In genomic region chr17:8193678-8194077, GRCm38 (mm10) we compare ENCODE assay signal across 34 mouse cellular contexts. TPM values are rescaled to one million over a fixed set of nuclear protein-coding genes. Genes with fewer than 3 reads are reported as not detected.
DNase-seq lines count a peak whose midpoint lies in the region; ATAC-seq lines count a peak whose summit lies in the region.
"Had no signal": no experiment of that assay in that cellular context is flagged by ENCODE, and none has a peak within 500 bp of the region (broad histone marks: within the 10 kb centered on the region; RNA-seq: fewer than 3 reads in every experiment).

No protein-coding gene starts in this region.

- no peak overlapping the region for H3K9ac ChIP-seq in heart, embryonic 11.5 days (ENCODE audit: low read depth, low read length)
- no peak overlapping the region for H3K9ac ChIP-seq in kidney, embryonic 14.5 days (ENCODE audit: low read depth, low read length)
- H3K9ac ChIP-seq: hindbrain, embryonic 12.5 days; limb, embryonic 12.5 days; liver, postnatal 0 days; neural tube, embryonic 13.5 days had no signal

- H3K4me3 ChIP-seq in heart, embryonic 11.5 days (ENCODE audit: low read depth, low read length), result no peak overlapping the region
- H3K4me3 ChIP-seq in kidney, embryonic 14.5 days (ENCODE audit: low read length), result no peak overlapping the region
- H3K4me3 ChIP-seq in macrophage (ENCODE audit: inconsistent target), result no peak overlapping the region
- H3K4me3 ChIP-seq: forebrain, embryonic 10.5 days; heart, adult 2 months; hindbrain, embryonic 12.5 days; left cerebral cortex, adult 2 months; limb, embryonic 12.5 days; midbrain, embryonic 10.5 days; myocyte; neural tube, embryonic 13.5 days had no signal

- no peak for ATAC-seq in heart, embryonic 11.5 days (replicated peaks; ENCODE audit: insufficient number of reproducible peaks, low FRiP score, low TSS enrichment)
- ATAC-seq in kidney, embryonic 14.5 days (ENCODE audit: low FRiP score, low TSS enrichment), result 0 out of 2 replicates have a peak, but pooled peaks have one; percentile 35
- ATAC-seq: forebrain, embryonic 16.5 days; intestine, postnatal 0 days; liver, postnatal 0 days; lung, postnatal 0 days; midbrain, embryonic 16.5 days had no signal

- no peaks in the 10 kb centered on the region for H3K27me3 ChIP-seq in heart, embryonic 11.5 days (ENCODE audit: control insufficient read depth, insufficient read depth, low read length)
- no peaks in the 10 kb centered on the region for H3K27me3 ChIP-seq in kidney, embryonic 14.5 days (ENCODE audit: control insufficient read depth, insufficient read depth, low read length)
- H3K27me3 ChIP-seq: CH12.LX; hindbrain, embryonic 12.5 days; limb, embryonic 12.5 days; neural tube, embryonic 13.5 days had no signal

- H3K4me2 ChIP-seq in heart, embryonic 11.5 days, result no peak overlapping the region
- H3K4me2 ChIP-seq in kidney, embryonic 14.5 days (replicated peaks; ENCODE audit: low read depth, low read length), result no peak overlapping the region
- H3K4me2 ChIP-seq: hindbrain, embryonic 12.5 days; limb, embryonic 12.5 days; liver, embryonic 11.5 days; neural tube, embryonic 13.5 days had no signal

- H3K4me1 ChIP-seq in heart, embryonic 11.5 days (ENCODE audit: control insufficient read depth, insufficient read depth, low read length), result peaks cover 8% of the 10 kb centered on the region; the same call in 1 of the 2 replicates
- no peaks in the 10 kb centered on the region for H3K4me1 ChIP-seq in kidney, embryonic 14.5 days (ENCODE audit: control insufficient read depth, insufficient read depth, low read length)
- H3K4me1 ChIP-seq: forebrain, embryonic 10.5 days; hindbrain, embryonic 12.5 days; limb, embryonic 12.5 days; midbrain, embryonic 10.5 days; neural tube, embryonic 13.5 days had no signal

- H3K79me2 ChIP-seq in macrophage (ENCODE audit: inconsistent target), result no peaks in the 10 kb centered on the region

- H3K36me3 ChIP-seq in heart, embryonic 11.5 days (ENCODE audit: control insufficient read depth, insufficient read depth, low read length), result peaks cover 4% of the 10 kb centered on the region; the same call in 1 of the 2 replicates
- H3K36me3 ChIP-seq in kidney, embryonic 14.5 days (ENCODE audit: control insufficient read depth, insufficient read depth, low read length), result peaks cover 61% of the 10 kb centered on the region
- H3K36me3 ChIP-seq in macrophage (ENCODE audit: inconsistent target), result peaks cover 19% of the 10 kb centered on the region; the same call in 1 of the 2 replicates

- H3K27ac ChIP-seq in heart, embryonic 11.5 days (ENCODE audit: low read depth, low read length), result peak overlapping the region; percentile 29; the same call in 1 of the 2 replicates
- no peak overlapping the region for H3K27ac ChIP-seq in kidney, embryonic 14.5 days (ENCODE audit: low read depth, low read length)
- H3K27ac ChIP-seq in macrophage, result peak overlapping the region; percentile 19; the same call in 1 of the 2 replicates
- H3K27ac ChIP-seq: forebrain, embryonic 10.5 days; heart, adult 2 months; hindbrain, embryonic 12.5 days; left cerebral cortex, adult 2 months; limb, embryonic 12.5 days; midbrain, embryonic 10.5 days; neural tube, embryonic 13.5 days had no signal

- 64% methylated on average over 8 of the region's 8 CpGs for WGBS in heart, embryonic 11.5 days (ENCODE audit: insufficient replicate concordance)
- WGBS in kidney, embryonic 14.5 days, result 54% methylated on average over 8 of the region's 8 CpGs
- 85% methylated on average over 8 of the region's 8 CpGs for WGBS in macrophage (ENCODE audit: missing documents)

- intact Hi-C loops in heart, postnatal 10 days (cut with DNase I), result no loop called here
- intact Hi-C loops in left cerebral cortex, postnatal 25 days (cut with DNase I), result loop anchor here (5.0 kb wide), 1 partner anchor 179 kb away; no protein-coding TSS in a partner anchor

- no peak for DNase-seq in heart, postnatal 10 days
- DNase-seq in kidney, adult 18-20 months, result no peak
- peak; percentile 26 to 34 for DNase-seq in left cerebral cortex, postnatal 25 days (ENCODE audit: low spot score in 2 of 2)
- DNase-seq in left cerebral cortex, adult 18-20 months (ENCODE audit: low spot score in 2 of 2), result no peak
- DNase-seq in urinary bladder, postnatal 10 days (ENCODE audit: low spot score), result no peak
- DNase-seq: adrenal gland, adult 2 months; cerebellum, adult 11-12 months; cerebellum, postnatal 14 days; gastrocnemius, postnatal 25 days; heart, adult 2 months; liver, postnatal 0 days; right cerebral cortex, postnatal 14 days; spleen, adult 18-20 months; thymus, postnatal 25 days had no signal

- H3K9me3 ChIP-seq in heart, embryonic 11.5 days (replicated peaks; ENCODE audit: control insufficient read depth, low read length), result no peaks in the 10 kb centered on the region
- H3K9me3 ChIP-seq in kidney, embryonic 14.5 days (ENCODE audit: control insufficient read depth, low read length), result no peaks in the 10 kb centered on the region
- H3K9me3 ChIP-seq: forebrain, embryonic 10.5 days; G1E; hindbrain, embryonic 12.5 days; limb, embryonic 12.5 days; midbrain, embryonic 10.5 days; neural tube, embryonic 13.5 days had no signal

RNA-seq across cellular contexts. Expression of gene Fgfr1op, which starts 28.4 kb away (rescaled TPM):
- 24.9 and 28.9 TPM in 2 replicates for polyA plus RNA-seq in heart, embryonic 11.5 days (2014; fragmentation: Nextera tagmentation; extraction: Ambion mirVana)
- 10 to 100 TPM; 14.6 to 15.6 TPM for total RNA-seq in heart, postnatal 10 days (2021)
- 31.1 and 50.4 TPM in 2 replicates for polyA plus RNA-seq in kidney, embryonic 14.5 days (2014; fragmentation: Nextera tagmentation; extraction: Ambion mirVana)
- total RNA-seq in left cerebral cortex, postnatal 25 days (2021), result 10 to 100 TPM; 19.5 to 21.5 TPM
- 10 to 100 TPM; 17.9 to 18.5 TPM for total RNA-seq in left cerebral cortex, adult 18-20 months (2021)
- total RNA-seq in macrophage (2018; cell fraction: chromatin; rRNA removed), result 10 to 100 TPM; 37.3 to 83.3 (median 55.3) TPM
- total RNA-seq in macrophage (2018; cell fraction: cytosol; rRNA removed), result 10 to 100 TPM in 2 of 26 experiments, 1 to 10 TPM in 24; 6.5 to 11.2 (median 8.5) TPM
- 10 to 100 TPM; 18.3 to 46.9 (median 30.4) TPM for total RNA-seq in macrophage (2018; cell fraction: nucleus; rRNA removed)
- 5.7 to 11.6 TPM (median 6.5 TPM) in 3 replicates for polyA plus RNA-seq in macrophage (2018)

RNA-seq across cellular contexts. Expression of gene Ccr6, which starts 42.2 kb away (rescaled TPM):
- polyA plus RNA-seq in heart, embryonic 11.5 days (2014; fragmentation: Nextera tagmentation; extraction: Ambion mirVana), result not detected in 2 replicates
- not detected for total RNA-seq in heart, postnatal 10 days (2021)
- not detected in 2 replicates for polyA plus RNA-seq in kidney, embryonic 14.5 days (2014; fragmentation: Nextera tagmentation; extraction: Ambion mirVana)
- not detected for total RNA-seq in left cerebral cortex, postnatal 25 days (2021)
- total RNA-seq in left cerebral cortex, adult 18-20 months (2021), result under 1 TPM in 1 of 2 experiments, not detected in 1; 0.46 TPM
- total RNA-seq in macrophage (2018; cell fraction: chromatin; rRNA removed), result not detected
- not detected for total RNA-seq in macrophage (2018; cell fraction: cytosol; rRNA removed)
- not detected for total RNA-seq in macrophage (2018; cell fraction: nucleus; rRNA removed)
- not detected in 3 replicates for polyA plus RNA-seq in macrophage (2018)
- total RNA-seq: adrenal gland, adult 2 months; adrenal gland, postnatal 4 days; G1E; gastrocnemius, postnatal 25 days; heart, adult 2 months; left cerebral cortex, adult 2 months had no signal
- polyA plus RNA-seq: embryonic facial prominence, embryonic 11.5 days; forebrain, embryonic 10.5 days; forebrain, embryonic 16.5 days; G1E; hindbrain, embryonic 12.5 days; kidney, embryonic 16.5 days; limb, embryonic 12.5 days; liver, embryonic 11.5 days; midbrain, embryonic 10.5 days; midbrain, embryonic 16.5 days; myocyte; neural tube, embryonic 13.5 days had no signal

RNA-seq across cellular contexts. Expression of gene Rnaset2a, which starts 45.8 kb away (rescaled TPM):
- polyA plus RNA-seq in heart, embryonic 11.5 days (2014; fragmentation: Nextera tagmentation; extraction: Ambion mirVana), result 28.3 and 30.0 TPM in 2 replicates
- 10 to 100 TPM; 23.4 to 27.6 TPM for total RNA-seq in heart, postnatal 10 days (2021)
- polyA plus RNA-seq in kidney, embryonic 14.5 days (2014; fragmentation: Nextera tagmentation; extraction: Ambion mirVana), result 35.3 and 37.9 TPM in 2 replicates
- total RNA-seq in left cerebral cortex, postnatal 25 days (2021), result 1 to 10 TPM; 4.1 to 4.9 TPM
- 1 to 10 TPM; 4.9 to 6.7 TPM for total RNA-seq in left cerebral cortex, adult 18-20 months (2021)
- 100 to 1,000 TPM in 5 of 26 experiments, 10 to 100 TPM in 21; 15.5 to 176 (median 41.8) TPM for total RNA-seq in macrophage (2018; cell fraction: chromatin; rRNA removed)
- 100 to 1,000 TPM in 16 of 26 experiments, 10 to 100 TPM in 10; 76.4 to 182 (median 126) TPM for total RNA-seq in macrophage (2018; cell fraction: cytosol; rRNA removed)
- total RNA-seq in macrophage (2018; cell fraction: nucleus; rRNA removed), result 100 to 1,000 TPM in 11 of 26 experiments, 10 to 100 TPM in 15; 27.5 to 150 (median 93.8) TPM
- 52.0 to 123 TPM (median 66.9 TPM) in 3 replicates for polyA plus RNA-seq in macrophage (2018)

RNA-seq across cellular contexts. Expression of gene Gm49673, which starts 46.1 kb away (rescaled TPM):
- polyA plus RNA-seq in heart, embryonic 11.5 days (2014; fragmentation: Nextera tagmentation; extraction: Ambion mirVana), result not detected in 2 replicates
- total RNA-seq in heart, postnatal 10 days (2021), result not detected
- 0.27 and 0.58 TPM in 2 replicates for polyA plus RNA-seq in kidney, embryonic 14.5 days (2014; fragmentation: Nextera tagmentation; extraction: Ambion mirVana)
- under 1 TPM; 0.14 to 0.28 TPM for total RNA-seq in left cerebral cortex, postnatal 25 days (2021)
- total RNA-seq in left cerebral cortex, adult 18-20 months (2021), result under 1 TPM; 0.26 to 0.58 TPM
- 1 to 10 TPM in 17 of 26 experiments, under 1 TPM in 5, not detected in 4; 0.56 to 3.3 (median 1.8) TPM for total RNA-seq in macrophage (2018; cell fraction: chromatin; rRNA removed)
- total RNA-seq in macrophage (2018; cell fraction: cytosol; rRNA removed), result under 1 TPM in 12 of 26 experiments, not detected in 14; 0.03 to 0.38 (median 0.17) TPM
- total RNA-seq in macrophage (2018; cell fraction: nucleus; rRNA removed), result 1 to 10 TPM in 19 of 26 experiments, under 1 TPM in 4, not detected in 3; 0.40 to 5.9 (median 2.1) TPM
- 0.11 TPM in 1 of 3 replicates, not detected in the others for polyA plus RNA-seq in macrophage (2018)
- total RNA-seq: adrenal gland, adult 2 months; CH12.LX; G1E; heart, adult 2 months had no signal
- polyA plus RNA-seq: forebrain, embryonic 16.5 days; G1E; heart, adult 2 months; hindbrain, embryonic 12.5 days; intestine, postnatal 0 days; limb, embryonic 12.5 days; liver, postnatal 0 days; midbrain, embryonic 16.5 days; myocyte had no signal

Comparison
In these comparisons a context has a peak if more than half of its experiments do, and no peak if none do; other contexts are left out.
1. DNase-seq: peak in left cerebral cortex, postnatal 25 days (2 of 2); none in heart, postnatal 10 days (0 of 2), kidney, adult 18-20 months (single experiment), left cerebral cortex, adult 18-20 months (0 of 2) and urinary bladder, postnatal 10 days (single experiment).